Mouse (Mus musculus) v-Abl transformed pro-B cells (cell line): ENCODE data around the gene Ptafr.

ENCODE experiments used
- in situ Hi-C, 2 experiments: fragments of 400-800 bp; cut with MboI; formaldehyde crosslinking; loops; one replicate each; pipeline ENCODE4 v1.15.1; 2025; ENCODE audit not compliant: unreplicated experiment in 2 of 2

Ptafr gene

DNA sequence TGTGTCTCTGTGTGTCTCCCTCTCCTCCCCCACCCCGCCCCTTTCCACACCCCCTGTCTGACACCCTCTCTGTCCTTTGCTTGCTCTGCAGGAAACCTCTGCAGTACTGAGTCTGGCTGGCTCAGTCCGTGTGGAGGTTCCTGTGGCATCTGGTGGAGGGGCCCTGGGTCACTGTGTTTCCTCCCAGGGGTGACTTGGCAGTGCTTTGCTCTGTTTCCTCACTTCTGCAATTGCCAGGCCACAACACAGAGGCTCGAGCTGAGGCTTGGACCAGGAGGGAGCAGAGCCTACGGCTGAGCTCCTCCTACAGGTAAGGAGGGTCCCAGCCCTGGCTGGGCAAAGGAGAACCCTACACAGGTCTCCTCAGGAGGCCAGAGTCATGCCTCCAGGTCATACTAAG is at the start of gene Ptafr:
TSS of gene Ptafr (plus strand) at position 103 of the 400 bp plus-strand sequence.
- in situ Hi-C loops = no loop called here

DNA sequence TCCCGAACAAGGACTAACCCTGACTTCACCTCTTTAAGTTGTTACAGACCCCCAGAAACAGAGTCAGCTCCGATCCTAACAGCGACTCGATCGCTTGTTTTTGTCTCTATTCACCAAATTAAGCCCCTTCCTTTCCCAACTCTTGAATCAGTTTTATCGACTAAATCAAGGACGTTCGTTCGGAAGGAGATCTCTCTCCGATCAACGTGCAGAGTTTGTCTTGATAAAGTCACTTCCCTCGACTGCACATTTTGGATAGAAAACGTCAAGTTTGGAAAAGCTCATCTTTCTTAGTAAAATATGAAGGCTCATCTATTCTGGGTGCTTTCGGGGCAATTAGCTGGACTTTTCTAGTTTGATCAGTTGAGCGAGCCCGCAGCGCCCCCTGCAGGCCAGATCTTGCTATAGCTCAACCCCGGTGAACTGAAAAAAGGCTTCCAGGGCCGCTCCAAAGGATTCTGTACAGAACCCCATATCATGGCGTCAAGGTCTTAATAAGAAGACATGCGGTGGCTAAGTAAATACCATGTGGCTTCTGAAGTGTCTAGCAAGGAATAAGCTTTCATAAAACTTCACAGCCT is 49.2 kb upstream of the Ptafr start:
- in situ Hi-C loops = loop anchor here (5.0 to 25.0 kb wide), 10 partner anchors 52 to 1552 kb away; partner anchors contain the start of genes Phactr4 (in 2 of the 2) and Med18 (in 1 of the 2)

GRCm38 (mm10) chr4:132515369-132516155 is 48.3 kb upstream of the Ptafr start:
- in situ Hi-C loops = loop anchor here (10.0 to 25.0 kb wide), 3 partner anchors 321 to 1553 kb away; no protein-coding TSS in a partner anchor

DNA sequence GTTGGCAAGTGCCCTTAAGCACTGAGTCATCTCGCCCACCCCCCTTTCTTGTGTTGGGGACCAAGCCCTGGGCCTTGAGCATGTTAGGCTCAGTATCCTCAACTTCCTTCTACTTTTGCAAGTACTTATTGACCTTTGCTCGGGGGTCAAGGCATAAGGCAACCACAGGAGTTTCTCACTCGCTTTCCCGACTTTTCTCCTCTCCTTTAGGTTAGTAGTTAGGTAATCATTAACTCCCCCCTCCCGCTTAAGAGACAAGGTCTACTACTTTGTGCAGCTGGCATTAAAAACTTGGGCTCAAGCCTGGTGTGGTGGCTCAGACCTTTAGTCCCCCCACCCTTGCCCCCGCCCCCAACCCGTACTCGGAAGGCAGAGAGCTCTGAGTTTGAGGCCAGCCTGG is 45.8 kb upstream of the Ptafr start:
- in situ Hi-C loops = loop anchor here (10.0 to 25.0 kb wide), 3 partner anchors 323 to 1556 kb away; no protein-coding TSS in a partner anchor

- in situ Hi-C loops = loop anchor here (10.0 to 25.0 kb wide), 3 partner anchors 324 to 1557 kb away; no protein-coding TSS in a partner anchor
Measured at GRCm38 (mm10) chr4:132519188-132519587, 44.7 kb upstream of the Ptafr start.

GRCm38 (mm10) chr4:132524321-132524741 is 39.5 kb upstream of the Ptafr start:
- in situ Hi-C loops = loop anchor here (25.0 kb wide), 2 partner anchors 537 to 1562 kb away; no protein-coding TSS in a partner anchor

- in situ Hi-C loops = loop anchor here (25.0 kb wide), 2 partner anchors 538 to 1563 kb away; no protein-coding TSS in a partner anchor
Measured at GRCm38 (mm10) chr4:132524808-132525207, 39.1 kb upstream of the Ptafr start.

DNA sequence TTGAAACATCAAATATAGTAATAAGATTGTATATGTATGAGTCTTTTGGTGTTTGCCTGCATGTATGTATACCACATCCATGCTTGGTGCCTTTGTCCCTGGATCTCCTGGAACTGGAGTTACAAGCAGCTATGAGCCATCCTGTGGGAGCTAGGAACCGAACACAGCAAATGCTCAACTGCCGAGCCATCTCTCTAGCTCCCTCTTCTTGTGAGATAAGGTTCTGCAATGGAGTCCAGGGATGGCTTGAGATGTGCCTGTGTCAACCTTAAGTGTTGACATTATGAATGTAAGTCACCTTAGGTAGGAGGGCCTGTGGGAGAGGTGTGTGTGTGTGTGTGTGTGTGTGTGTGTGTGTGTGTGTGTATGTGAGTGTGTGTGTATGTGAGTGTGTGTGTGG is 37.2 kb upstream of the Ptafr start:
- in situ Hi-C loops = no loop called here

DNA sequence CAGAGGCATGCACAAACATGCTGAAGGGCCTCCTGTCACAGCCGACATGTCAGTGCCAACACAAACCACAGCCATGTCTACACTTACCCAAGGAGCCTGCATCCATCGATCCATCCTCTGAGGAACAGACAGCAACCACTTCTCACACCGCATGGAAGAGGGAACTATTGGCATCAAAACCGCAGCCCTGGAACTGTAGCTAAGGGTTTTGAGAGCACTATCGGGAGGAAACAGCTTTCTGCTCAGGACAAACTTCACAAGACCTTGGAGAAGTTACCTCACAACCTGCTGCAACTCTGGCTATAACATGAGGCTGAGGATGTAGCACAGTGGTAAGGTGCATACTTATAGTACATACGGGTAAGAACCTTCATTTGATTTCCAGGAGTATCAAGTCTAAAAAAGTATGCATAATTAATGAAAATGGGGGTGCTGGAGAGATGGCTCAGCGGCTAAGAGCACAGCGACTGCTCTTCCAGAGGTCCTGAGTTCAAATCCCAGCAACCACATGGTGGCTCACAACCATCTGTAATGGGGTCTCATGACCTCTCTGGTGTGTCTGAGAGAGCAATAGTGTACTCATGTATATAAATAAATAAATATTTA is 35.8 kb upstream of the Ptafr start:
- in situ Hi-C loops = no loop called here

- in situ Hi-C loops = no loop called here
Measured at GRCm38 (mm10) chr4:132529344-132529743, 34.5 kb upstream of the Ptafr start.

- in situ Hi-C loops = no loop called here
Measured at GRCm38 (mm10) chr4:132530033-132530804, 33.6 kb upstream of the Ptafr start.

GRCm38 (mm10) chr4:132532496-132532895 is 31.4 kb upstream of the Ptafr start:
- in situ Hi-C loops = no loop called here

DNA sequence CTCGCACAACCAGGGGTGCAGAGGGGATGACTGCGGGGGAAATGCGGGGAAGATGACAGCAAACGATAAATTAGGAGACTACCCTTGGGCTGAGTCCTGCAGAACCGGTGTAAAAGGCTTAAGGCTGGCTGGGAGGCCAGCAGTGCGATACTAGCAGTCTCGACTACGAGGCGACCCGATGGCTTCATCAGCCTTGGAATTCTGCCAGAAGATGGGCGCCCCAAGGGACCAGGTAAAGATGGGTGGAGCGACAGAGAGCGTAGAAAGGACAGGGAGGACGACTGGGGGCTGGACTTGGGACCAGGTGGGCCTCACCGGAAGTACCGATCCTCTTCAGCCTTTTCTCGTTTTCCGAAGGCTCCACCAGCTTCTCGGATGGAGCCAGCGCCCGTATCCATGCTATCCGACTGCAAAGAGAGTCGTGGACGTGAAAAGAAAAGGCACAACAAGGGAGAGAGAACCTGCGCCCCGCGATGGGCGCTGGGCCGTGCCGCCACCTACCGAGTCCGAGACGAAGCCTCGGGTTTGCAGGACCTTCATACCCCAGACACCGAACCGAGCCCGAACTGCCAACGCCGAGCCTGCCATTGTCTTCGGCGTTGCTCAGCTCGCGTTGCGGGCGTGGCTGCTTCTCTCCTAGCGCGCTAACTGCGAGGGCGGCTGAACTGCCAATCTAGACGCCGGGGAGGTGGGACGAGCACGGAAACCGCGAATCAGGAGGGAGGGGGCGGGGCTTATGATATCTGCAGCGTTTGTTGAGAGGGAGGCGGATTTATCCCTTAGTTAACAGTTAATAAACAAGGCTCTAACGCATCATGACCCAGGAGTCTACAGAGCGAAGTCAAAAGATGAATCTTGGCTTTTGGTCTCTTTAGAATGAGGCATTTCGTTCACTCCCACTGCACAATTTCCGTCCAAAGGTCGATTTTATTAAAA is 30.6 kb upstream of the Ptafr start, which contains the start of gene Atpif1:
TSS of gene Atpif1 (minus strand) at position 679 of the 936 bp plus-strand sequence.
- in situ Hi-C loops = no loop called here

GRCm38 (mm10) chr4:132535406-132536121 is 28.3 kb upstream of the Ptafr start, which contains the start of gene Dnajc8:
Gene Dnajc8, plus strand, starts transcription at chr4:132535550.
- in situ Hi-C loops = no loop called here

- in situ Hi-C loops = no loop called here
Measured at GRCm38 (mm10) chr4:132539481-132539880, 24.4 kb upstream of the Ptafr start.

DNA sequence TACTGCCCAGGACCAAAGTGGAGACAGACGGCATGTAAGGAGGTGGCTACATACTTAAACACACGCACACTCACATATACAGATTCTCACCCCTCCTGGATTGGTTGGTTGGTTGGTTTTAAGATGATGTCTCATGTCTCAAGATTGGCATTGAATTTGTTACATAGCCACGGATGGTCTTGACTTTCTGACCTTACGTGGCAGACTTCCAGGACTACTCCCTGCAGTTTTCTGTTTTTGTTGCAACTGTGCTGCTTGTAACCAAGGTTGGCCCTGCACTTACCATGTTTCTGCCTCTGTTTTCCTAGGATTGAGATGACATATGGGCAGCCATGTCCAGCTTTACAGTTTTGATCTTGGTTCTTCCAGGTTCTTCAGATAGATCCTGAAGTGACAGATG is 22.5 kb upstream of the Ptafr start:
- in situ Hi-C loops = loop anchor here in 1 of 2 experiments (5.0 kb wide), 1 partner anchor 386 kb away; no protein-coding TSS in a partner anchor

- in situ Hi-C loops = loop anchor here in 1 of 2 experiments (5.0 kb wide), 1 partner anchor 385 kb away; no protein-coding TSS in a partner anchor
Measured at GRCm38 (mm10) chr4:132542724-132543123, 21.1 kb upstream of the Ptafr start.

GRCm38 (mm10) chr4:132545851-132546250 is 18.0 kb upstream of the Ptafr start:
- in situ Hi-C loops = loop anchor here (5.0 kb wide), 5 partner anchors 91 to 381 kb away; partner anchors contain the start of genes Eya3 (in 2 of the 2) and Ppp1r8 (in 1 of the 2)
